Mouse (Mus musculus): ENCODE data around the gene Agrn. TPM values are rescaled to one million over a fixed set of nuclear protein-coding genes. Genes with fewer than 3 reads are reported as not detected.

The Agrn gene
- polyA plus RNA-seq, 1 experiment from 2014 or later: 43.8 TPM

DNA sequence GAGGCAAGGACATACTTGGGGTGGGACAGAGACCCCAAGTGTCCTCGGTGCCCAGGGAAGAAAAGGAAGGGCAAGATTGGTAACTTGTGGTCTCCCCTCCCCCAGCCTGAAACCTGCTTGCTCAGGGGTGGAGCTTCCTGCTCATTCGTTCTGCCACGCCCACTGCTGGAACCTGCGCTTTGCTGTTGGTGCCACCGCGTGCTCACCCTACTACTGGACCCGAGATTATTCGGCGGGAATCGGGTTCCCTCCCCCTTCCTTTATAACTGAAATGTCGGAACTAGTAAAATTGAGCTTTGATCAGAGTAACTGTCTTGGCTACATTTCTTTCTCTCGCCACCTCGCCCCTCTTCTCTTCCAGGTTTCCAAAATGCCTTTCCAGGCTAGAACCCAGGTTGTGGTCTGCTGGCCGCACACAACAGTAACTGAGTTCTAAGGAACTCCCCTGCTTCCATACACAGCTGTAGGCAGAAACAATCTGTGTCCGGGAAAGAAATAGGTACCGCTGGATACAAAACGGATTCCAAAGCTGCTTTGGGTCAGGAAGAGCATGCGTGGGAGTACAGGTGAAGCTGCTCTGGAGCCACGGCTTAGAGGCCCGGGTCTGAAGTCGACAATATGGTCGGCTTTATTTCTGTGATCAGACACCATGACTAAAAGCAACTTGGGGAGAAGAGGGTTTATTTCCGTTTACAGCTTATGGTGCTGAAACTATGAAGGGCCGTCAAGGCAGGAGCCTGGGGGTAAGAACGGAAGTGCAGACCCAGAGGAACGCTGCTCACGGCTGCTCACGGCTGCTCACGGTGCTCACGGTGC is 60.8 kb downstream of the Agrn start:
- 90% methylated on average over 30 of the region's 30 CpGs for WGBS
- ATAC-seq (ENCODE audit: extremely low read depth, insufficient number of reproducible peaks, low FRiP score, low TSS enrichment): no peak
- Histone ChIP-seq H3K9me3 (peaks cover 10% of the 10 kb centered on the region; the same call in 1 of the 2 replicates), H3K27ac (replicated peaks) (no peak overlapping the region), H3K27me3 (replicated peaks) (no peaks in the 10 kb centered on the region), H3K4me2 (no peak overlapping the region), H3K36me3 (no peaks in the 10 kb centered on the region), H3K9ac (no peak overlapping the region), H3K4me1 (no peaks in the 10 kb centered on the region), H3K4me3 (no peak overlapping the region)

DNA sequence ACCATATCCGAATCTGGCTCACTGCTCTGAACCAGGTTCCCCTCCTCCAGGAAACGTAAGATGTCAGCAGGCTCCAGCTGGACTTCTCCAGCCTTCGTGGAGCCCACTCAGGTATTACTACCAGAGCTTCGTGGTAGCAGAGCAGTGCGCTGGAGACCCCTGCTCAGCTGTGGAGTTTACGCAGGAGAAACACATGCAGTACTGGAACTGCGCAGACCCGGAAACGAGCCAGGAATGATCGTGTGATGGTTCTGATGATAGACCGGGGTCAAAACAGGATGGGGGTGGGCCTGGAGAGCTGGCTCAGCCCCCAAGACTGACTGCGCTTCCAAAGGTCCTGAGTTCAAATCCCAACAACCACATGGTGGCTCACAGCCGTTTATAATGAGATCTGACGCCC is 61.5 kb downstream of the Agrn start:
- H3K4me1 ChIP-seq: no peaks in the 10 kb centered on the region
- ATAC-seq (ENCODE audit: extremely low read depth, insufficient number of reproducible peaks, low FRiP score, low TSS enrichment): no peak
- H3K27me3 ChIP-seq (replicated peaks): no peaks in the 10 kb centered on the region
- H3K9me3 ChIP-seq: peaks cover 10% of the 10 kb centered on the region; the same call in 1 of the 2 replicates
- H3K9ac ChIP-seq: no peak overlapping the region
- H3K36me3 ChIP-seq: no peaks in the 10 kb centered on the region
- 89% methylated on average over 14 of the region's 14 CpGs for WGBS
- no peak overlapping the region for H3K4me3 ChIP-seq
- no peak overlapping the region for H3K4me2 ChIP-seq
- H3K27ac ChIP-seq (replicated peaks): no peak overlapping the region

DNA sequence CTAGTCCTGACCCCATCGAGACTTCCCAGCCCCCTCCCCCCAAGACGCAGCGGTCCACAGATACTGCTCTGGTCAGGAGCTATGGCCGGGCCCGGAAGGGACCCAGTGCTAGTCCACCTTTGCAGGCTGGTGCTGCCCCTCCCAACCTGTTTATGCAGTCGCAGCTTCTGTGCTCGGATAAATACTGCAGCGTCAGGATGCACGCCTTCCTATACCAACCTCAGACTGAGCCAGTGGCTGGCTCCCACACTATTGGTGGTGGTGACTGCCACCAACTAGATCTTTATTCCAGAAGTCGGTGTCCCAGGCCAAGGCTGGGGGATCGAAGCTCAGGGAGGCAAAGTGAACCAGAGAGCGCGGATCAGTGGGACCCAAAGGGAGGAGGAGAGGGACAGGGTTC is 62.2 kb downstream of the Agrn start:
- H3K9me3 ChIP-seq: peaks cover 10% of the 10 kb centered on the region; the same call in 1 of the 2 replicates
- H3K4me2 ChIP-seq: no peak overlapping the region
- H3K4me1 ChIP-seq: no peaks in the 10 kb centered on the region
- H3K4me3 ChIP-seq: no peak overlapping the region
- H3K27me3 ChIP-seq (replicated peaks): no peaks in the 10 kb centered on the region
- H3K36me3 ChIP-seq: no peaks in the 10 kb centered on the region
- H3K9ac ChIP-seq: no peak overlapping the region
- 88% methylated on average over 13 of the region's 13 CpGs for WGBS
- ATAC-seq (ENCODE audit: extremely low read depth, insufficient number of reproducible peaks, low FRiP score, low TSS enrichment): no peak
- H3K27ac ChIP-seq (replicated peaks): no peak overlapping the region

DNA sequence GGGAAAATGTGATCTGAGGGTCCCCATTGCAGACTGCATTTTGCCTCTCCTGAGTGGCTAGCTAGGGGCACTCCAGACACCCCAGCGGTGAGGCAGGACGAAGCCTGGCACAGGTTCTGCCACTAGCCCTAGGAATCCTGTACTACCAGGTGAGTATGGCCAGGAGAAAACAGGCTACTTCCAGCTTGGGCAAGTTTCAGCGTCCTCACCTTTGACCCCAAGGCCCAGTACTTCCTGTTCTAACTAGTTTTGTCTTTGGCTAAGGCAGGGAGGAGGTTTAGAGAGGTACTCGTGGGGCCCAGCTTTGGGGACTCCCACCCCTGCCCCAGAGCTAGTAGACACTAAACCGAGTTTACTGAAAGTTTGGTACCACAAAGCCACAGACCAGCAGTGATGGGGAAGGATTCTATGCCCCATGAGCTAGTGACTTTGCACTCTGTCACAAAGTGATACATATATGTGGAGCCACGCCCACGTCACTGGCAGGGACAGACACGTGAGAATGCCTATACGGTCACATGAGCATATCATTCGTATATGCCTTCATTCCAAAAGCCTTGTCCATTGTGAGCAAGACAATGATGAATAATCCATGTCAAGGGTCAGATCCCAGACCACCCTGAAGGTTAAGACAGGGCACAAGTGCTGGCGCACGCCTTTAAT is 63.2 kb downstream of the Agrn start:
- Histone ChIP-seq H3K27ac (replicated peaks) (no peak overlapping the region), H3K4me2 (no peak overlapping the region), H3K36me3 (no peaks in the 10 kb centered on the region), H3K27me3 (replicated peaks) (no peaks in the 10 kb centered on the region), H3K9me3 (peaks cover 6% of the 10 kb centered on the region; the same call in 1 of the 2 replicates), H3K4me3 (no peak overlapping the region), H3K4me1 (no peaks in the 10 kb centered on the region), H3K9ac (no peak overlapping the region)
- 80% methylated on average over 12 of the region's 12 CpGs for WGBS
- no peak for ATAC-seq (ENCODE audit: extremely low read depth, insufficient number of reproducible peaks, low FRiP score, low TSS enrichment)

DNA sequence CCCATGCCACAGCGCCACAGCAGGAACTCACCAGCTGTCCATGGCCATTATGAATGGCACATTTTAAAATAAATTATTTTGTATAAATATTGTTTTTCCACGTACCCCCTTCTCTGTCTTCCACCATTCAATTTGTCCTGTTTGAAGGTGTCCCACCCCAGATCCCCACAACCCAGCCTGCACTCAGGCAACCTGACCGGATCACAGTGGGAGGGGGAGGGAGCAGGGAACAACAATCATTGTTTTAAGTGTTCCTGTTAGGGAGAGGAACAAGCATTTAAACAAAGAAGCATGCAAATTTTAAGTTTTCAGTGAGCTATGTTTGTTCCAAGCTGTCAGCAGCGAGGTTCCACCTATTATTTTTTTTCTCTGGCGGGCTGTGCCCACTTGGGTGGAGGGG is 64.0 kb downstream of the Agrn start:
- Histone ChIP-seq H3K27ac (replicated peaks) (no peak overlapping the region), H3K36me3 (no peaks in the 10 kb centered on the region), H3K4me1 (no peaks in the 10 kb centered on the region), H3K9me3 (peaks cover 3% of the 10 kb centered on the region; the same call in 1 of the 2 replicates), H3K4me2 (no peak overlapping the region), H3K27me3 (replicated peaks) (no peaks in the 10 kb centered on the region), H3K9ac (no peak overlapping the region), H3K4me3 (no peak overlapping the region)
- 68% methylated on average over 5 of the region's 5 CpGs for WGBS
- ATAC-seq (ENCODE audit: extremely low read depth, insufficient number of reproducible peaks, low FRiP score, low TSS enrichment): no peak

DNA sequence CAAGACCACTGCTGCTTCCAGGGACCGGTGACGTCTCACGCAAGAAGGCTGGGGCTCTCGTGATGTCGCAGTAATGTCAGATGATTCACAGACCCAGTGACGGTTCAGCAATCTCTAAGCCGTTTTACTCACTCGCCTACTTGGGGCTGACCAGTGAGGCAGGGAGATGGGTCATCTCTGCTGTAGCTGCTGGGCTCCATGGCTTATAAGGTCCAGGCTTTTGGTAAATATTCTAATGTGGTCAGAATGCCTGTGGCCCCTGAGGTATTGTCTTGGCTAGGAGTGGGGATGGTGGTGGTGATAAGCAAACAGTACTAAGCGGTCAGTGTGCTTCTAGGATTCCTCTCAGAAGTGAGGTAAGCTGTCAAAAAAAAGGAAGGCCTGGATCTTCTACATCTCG is 66.3 kb downstream of the Agrn start:
- no peak overlapping the region for H3K27ac ChIP-seq (replicated peaks)
- WGBS: 77% methylated on average over 10 of the region's 10 CpGs
- no peak for ATAC-seq (ENCODE audit: extremely low read depth, insufficient number of reproducible peaks, low FRiP score, low TSS enrichment)

DNA sequence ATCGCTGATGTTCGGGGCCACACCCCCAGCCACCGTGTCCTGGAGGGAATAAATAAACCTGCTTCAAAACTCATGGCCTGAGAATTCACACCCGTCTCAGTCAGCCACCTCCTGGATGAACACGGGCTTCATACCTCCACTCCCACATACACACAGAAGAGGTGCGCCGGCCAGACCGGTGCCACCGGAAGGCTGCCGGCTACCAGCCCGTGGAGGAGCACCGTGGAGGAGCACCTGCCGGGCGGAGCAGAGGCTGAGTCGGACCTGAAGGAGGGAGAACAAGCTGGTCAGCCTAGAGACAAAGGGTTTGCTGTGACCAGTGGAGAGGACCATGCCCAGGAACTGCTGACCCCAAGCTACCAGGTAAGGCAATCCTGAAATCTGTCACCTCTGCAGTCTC is 66.9 kb downstream of the Agrn start, which contains the start of gene Rnf223:
TSS of gene Rnf223 (plus strand) at position 78 of the 400 bp plus-strand sequence.
- Histone ChIP-seq H3K9me3 (no peaks in the 10 kb centered on the region), H3K4me2 (no peak within 1 kb of the TSS), H3K36me3 (peaks cover 28% of the 10 kb centered on the region), H3K27ac (replicated peaks) (no peak within 1 kb of the TSS), H3K27me3 (replicated peaks) (no peaks in the 10 kb centered on the region), H3K4me3 (no peak within 1 kb of the TSS), H3K4me1 (no peaks in the 10 kb centered on the region), H3K9ac (no peak within 1 kb of the TSS; the same call in 1 of the 2 replicates)
- 79% methylated on average over 15 of the region's 15 CpGs for WGBS
- ATAC-seq (ENCODE audit: extremely low read depth, insufficient number of reproducible peaks, low FRiP score, low TSS enrichment): no peak

More for the DNA sequence above, 66.3 kb downstream of the Agrn start:
- H3K36me3 ChIP-seq: peaks cover 23% of the 10 kb centered on the region
- H3K9me3 ChIP-seq: no peaks in the 10 kb centered on the region
- H3K4me1 ChIP-seq: no peaks in the 10 kb centered on the region
- H3K9ac ChIP-seq: no peak overlapping the region; the same call in 1 of the 2 replicates
- H3K27me3 ChIP-seq (replicated peaks): no peaks in the 10 kb centered on the region
- H3K4me3 ChIP-seq: no peak overlapping the region
- H3K4me2 ChIP-seq: no peak overlapping the region

DNA sequence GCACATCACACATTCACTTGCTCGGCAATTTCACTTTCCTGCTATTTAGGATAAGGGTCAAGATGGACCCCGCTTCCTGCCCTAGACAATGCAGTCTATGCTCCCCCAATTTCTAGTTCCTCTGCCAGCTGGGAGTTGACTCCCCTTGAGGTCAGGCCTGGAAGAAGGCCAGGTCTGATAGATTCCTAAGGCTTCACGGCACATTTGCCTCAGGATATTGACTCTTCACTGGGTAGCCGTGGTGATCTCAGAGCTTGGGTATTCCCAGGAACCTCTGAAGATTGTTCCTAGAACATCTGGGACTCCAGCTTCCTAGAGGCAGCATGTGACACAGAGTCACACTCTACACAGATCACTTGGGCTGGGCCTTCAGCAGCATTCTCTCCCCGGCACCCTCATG is 68.5 kb downstream of the Agrn start:
- Histone ChIP-seq H3K27me3 (replicated peaks) (no peaks in the 10 kb centered on the region), H3K4me2 (no peak overlapping the region), H3K9ac (no peak overlapping the region), H3K9me3 (no peaks in the 10 kb centered on the region), H3K36me3 (peaks cover 45% of the 10 kb centered on the region), H3K4me1 (no peaks in the 10 kb centered on the region), H3K27ac (replicated peaks) (no peak overlapping the region), H3K4me3 (no peak overlapping the region)
- WGBS: 65% methylated on average over 5 of the region's 5 CpGs
- ATAC-seq (ENCODE audit: extremely low read depth, insufficient number of reproducible peaks, low FRiP score, low TSS enrichment): no peak

DNA sequence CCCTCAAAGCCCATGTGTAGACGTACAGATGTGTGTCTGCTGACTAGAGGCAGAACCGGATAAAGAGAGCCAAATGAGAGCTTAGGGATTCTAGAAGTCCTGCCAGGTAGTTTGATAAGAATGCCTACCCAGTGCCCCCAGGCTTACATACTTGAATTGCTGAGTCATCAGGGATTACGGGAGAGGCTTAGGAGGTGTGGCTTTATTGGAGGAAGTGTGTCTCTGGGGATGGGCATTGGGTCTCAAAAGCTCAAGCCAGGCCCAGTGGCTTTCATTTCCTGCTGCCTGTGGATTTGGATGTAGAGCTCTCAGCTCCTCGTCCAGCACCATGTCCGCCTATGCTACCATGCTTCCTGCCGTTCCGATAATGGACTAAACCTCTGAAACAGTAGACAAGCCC is 70.4 kb downstream of the Agrn start:
- no peak for ATAC-seq (ENCODE audit: extremely low read depth, insufficient number of reproducible peaks, low FRiP score, low TSS enrichment)
- no peak overlapping the region for H3K27ac ChIP-seq (replicated peaks)
- H3K4me2 ChIP-seq: no peak overlapping the region
- H3K36me3 ChIP-seq: peaks cover 64% of the 10 kb centered on the region
- no peaks in the 10 kb centered on the region for H3K27me3 ChIP-seq (replicated peaks)
- 80% methylated on average over 7 of the region's 7 CpGs for WGBS
- H3K9me3 ChIP-seq: no peaks in the 10 kb centered on the region
- no peak overlapping the region for H3K4me3 ChIP-seq
- H3K4me1 ChIP-seq: no peaks in the 10 kb centered on the region
- no peak overlapping the region for H3K9ac ChIP-seq

DNA sequence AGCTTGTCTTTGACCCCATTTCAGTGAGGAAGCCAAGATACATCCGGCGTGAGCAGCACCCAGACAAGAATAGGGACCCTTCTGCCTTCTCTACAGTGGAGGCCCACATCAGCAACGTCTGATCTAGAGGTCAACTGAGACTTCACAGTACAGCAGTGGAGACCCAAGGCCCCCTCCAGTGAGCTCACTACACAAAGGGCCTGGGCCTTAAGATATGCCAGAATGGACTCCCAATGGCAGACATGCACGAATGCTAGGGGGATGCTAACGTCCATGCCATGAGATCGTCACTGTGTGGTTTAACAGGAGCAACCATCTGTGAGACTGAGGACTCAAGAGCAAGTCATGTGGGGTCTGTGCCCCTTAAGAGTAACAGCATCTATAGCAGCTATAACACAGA is 71.9 kb downstream of the Agrn start:
- H3K36me3 ChIP-seq: peaks cover 78% of the 10 kb centered on the region
- H3K27ac ChIP-seq (replicated peaks): no peak overlapping the region
- WGBS: 94% methylated on average over 6 of the region's 6 CpGs
- H3K9ac ChIP-seq: no peak overlapping the region
- H3K4me3 ChIP-seq: no peak overlapping the region
- H3K4me1 ChIP-seq: no peaks in the 10 kb centered on the region
- H3K9me3 ChIP-seq: no peaks in the 10 kb centered on the region
- ATAC-seq (ENCODE audit: extremely low read depth, insufficient number of reproducible peaks, low FRiP score, low TSS enrichment): no peak
- no peak overlapping the region for H3K4me2 ChIP-seq
- no peaks in the 10 kb centered on the region for H3K27me3 ChIP-seq (replicated peaks)

DNA sequence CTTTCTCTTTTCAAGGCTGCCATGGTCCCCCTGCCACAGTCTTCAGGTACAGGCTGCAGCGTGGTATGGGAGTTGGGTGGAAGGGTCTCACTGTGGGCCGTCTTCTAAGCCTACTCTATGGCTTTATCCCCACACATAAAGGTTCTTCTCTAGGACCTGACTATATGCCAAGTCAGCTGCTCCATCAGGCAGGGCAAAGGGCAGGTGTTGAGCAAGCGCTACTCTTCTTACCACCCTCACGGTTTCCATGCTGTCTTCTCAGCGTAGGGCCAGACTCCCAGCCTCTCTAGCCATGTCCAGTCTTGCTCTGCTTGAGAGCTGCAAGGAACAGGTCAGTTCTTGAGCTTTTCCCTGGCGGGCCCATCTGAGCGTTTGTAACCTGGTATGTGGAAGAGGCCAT is 73.2 kb downstream of the Agrn start:
- Histone ChIP-seq H3K4me3 (no peak overlapping the region), H3K4me1 (no peaks in the 10 kb centered on the region), H3K4me2 (no peak overlapping the region), H3K9me3 (no peaks in the 10 kb centered on the region), H3K27me3 (replicated peaks) (no peaks in the 10 kb centered on the region), H3K36me3 (peaks cover 91% of the 10 kb centered on the region), H3K27ac (replicated peaks) (no peak overlapping the region), H3K9ac (no peak overlapping the region)
- 92% methylated on average over 7 of the region's 7 CpGs for WGBS
- ATAC-seq (ENCODE audit: extremely low read depth, insufficient number of reproducible peaks, low FRiP score, low TSS enrichment): no peak

Measured in heart, embryonic 13.5 days (tissue).